Mouse (Mus musculus): ENCODE results near the gene Rgs6.

Gene Rgs6

DNA sequence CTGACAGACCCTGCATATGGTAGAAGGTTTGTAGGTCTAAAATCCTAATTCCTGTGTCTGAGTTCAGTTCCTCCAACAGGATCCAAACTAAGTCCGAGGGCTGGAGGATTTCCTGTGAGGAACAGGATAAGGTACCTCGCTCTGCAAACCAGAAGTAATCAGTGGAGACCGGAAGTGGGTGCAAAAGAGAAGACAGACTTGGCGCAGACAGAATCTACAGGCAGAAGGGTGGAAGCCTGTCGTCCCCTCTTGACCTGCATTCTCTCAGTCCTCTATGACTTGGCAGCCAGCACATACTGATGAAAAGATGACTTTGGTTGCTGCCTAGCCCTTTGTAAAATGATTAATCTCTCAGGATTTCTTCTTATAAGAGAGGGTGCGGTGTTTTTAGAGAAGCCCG lies 450.7 kb downstream of the Rgs6 start:
- no peak for DNase-seq (ENCODE audit: low read depth)

GRCm38 (mm10) chr12:83039859-83040258 lies 451.8 kb downstream of the Rgs6 start:
- DNase-seq (ENCODE audit: low read depth), result no peak

GRCm38 (mm10) chr12:83043980-83044620 lies 456.0 kb downstream of the Rgs6 start:
- no peak for DNase-seq (ENCODE audit: low read depth)

DNA sequence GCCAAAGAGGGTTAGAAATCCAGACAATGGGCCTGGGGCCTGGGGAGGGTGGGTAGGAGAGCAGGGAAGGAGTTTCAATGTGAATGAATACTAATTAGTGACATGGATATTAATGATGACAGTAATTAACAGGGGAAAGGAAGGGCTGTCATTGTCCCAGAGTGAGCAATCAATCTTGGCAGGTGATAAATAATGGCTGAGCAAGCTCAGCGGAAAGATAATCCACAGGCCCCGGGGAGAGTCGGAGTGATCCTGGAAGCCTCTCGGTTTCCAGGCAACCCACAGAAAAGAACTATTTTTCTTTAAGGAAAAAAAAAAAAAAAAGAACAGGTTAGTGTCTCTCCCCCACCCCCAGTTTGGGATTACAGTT lies 456.5 kb downstream of the Rgs6 start:
- DNase-seq (ENCODE audit: low read depth), result no peak

- DNase-seq (ENCODE audit: low read depth), result no peak
These were observed 457.0 kb downstream of the Rgs6 start for GRCm38 (mm10) chr12:83045001-83045531.

- no peak for DNase-seq (ENCODE audit: low read depth)
These were observed 458.6 kb downstream of the Rgs6 start for GRCm38 (mm10) chr12:83046734-83047133.

- DNase-seq (ENCODE audit: low read depth), result no peak
These were observed 459.6 kb downstream of the Rgs6 start for GRCm38 (mm10) chr12:83047710-83048109.

- DNase-seq (ENCODE audit: low read depth), result no peak
These were observed 462.4 kb downstream of the Rgs6 start for GRCm38 (mm10) chr12:83050514-83050913.

DNA sequence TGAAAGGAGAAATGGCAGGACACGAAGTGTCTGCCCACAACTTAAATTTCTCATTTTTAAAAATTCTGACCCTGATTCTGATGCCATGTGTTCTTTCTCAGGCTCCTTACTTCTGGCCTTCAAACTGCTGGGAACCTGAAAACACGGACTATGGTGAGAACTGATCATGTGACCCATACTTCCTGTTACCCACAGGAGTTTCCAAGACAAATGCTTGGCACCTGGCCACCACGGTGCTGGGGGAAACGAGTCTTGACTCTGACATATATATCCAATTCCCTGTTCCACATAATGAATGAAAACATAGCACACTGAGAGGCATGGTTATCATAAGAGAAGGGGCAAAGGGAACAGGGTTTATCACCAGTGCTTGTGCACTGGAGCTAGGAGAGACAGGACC lies 464.3 kb downstream of the Rgs6 start:
- no peak for DNase-seq (ENCODE audit: low read depth)

DNA sequence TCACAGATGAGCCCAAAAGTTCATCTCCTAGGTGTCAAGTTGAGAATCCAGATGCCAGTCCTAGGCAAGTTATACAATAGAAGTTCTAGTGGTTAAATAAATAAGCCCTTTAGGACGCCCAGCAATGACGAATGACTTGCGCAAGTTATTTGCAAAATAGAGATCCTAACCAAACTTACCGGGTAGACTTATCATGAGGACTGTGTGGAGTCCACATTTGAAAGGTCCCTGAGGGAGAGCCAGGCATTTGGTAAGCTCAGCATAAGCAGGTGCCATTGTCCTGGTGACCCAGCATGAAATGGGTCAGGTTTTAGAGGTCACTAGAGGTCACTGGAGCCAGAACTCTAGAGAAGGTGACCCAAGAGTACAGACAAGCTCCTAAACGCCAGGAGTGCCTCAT lies 467.6 kb downstream of the Rgs6 start:
- no peak for DNase-seq (ENCODE audit: low read depth)

DNA sequence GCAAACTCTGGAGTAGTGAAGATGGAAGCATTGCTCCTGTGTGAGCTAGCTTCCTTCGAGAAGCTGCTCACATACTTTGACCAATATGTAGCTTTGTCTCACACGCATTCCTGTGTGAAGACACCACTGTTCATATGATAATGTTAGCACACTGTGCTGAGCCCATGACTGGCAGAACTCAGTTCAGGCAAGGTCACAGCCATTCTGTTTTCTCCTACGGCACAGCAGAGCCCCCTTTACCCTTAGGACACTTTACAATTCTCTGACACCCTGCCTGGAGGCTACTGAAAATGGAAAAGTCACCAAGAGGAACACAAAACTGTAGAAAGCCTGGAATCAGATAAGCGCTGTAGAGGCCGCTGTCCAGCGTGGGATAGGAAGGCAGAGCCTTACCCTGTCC lies 478.3 kb downstream of the Rgs6 start:
- no peak for DNase-seq (ENCODE audit: low read depth)

- no peak for DNase-seq (ENCODE audit: low read depth)
These were observed 482.8 kb downstream of the Rgs6 start for GRCm38 (mm10) chr12:83070848-83071247.

- DNase-seq (ENCODE audit: low read depth), result no peak
These were observed 484.2 kb downstream of the Rgs6 start for GRCm38 (mm10) chr12:83072181-83072887.

DNA sequence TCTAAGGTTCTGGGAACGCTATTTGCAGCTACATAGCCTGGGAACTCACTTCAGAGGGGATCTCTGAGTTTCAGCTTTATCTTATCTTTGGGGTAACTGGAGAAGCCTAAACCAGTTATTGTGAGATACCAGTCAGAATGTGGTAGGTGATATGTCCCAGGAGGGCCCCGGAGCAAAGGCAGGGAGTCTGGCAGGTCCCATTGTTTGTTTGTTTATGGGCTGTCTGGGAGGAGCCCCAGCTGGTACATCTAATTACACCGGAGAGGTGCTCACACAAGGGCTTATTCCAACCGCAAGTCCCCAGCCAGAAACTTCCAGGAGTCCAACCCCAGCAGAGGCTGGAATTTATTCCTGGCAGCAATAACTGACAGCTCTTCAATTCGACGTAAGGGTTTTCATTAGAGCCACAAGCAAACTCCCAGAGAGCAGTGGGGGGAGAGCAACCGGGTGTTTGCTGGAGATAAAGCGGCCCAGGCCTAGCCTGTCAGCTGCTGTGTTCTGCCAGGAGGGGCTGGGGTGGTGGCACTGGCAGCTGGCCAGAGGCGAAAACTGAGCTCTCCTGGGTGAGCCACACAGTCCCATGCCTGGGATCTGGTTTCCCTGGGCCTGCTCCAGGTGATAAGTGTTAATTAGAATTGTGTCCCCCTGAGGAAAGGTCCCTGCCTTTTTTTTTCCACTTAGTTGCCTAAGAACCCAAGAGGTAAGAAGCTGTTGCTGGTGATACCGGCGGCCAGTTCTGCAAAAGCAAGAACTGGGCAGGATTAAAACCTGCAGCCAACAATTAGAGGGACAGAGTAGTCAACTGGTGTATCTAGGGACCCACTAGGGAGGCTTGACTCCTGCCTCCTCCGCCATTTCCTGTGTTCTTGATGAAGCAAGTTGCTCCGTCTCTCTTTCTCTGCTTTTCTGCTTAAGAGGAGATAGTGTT lies 485.1 kb downstream of the Rgs6 start:
- no peak for DNase-seq (ENCODE audit: low read depth)

GRCm38 (mm10) chr12:83073879-83074368 lies 485.8 kb downstream of the Rgs6 start:
- DNase-seq (ENCODE audit: low read depth), result no peak

- no peak for DNase-seq (ENCODE audit: low read depth)
These were observed 488.1 kb downstream of the Rgs6 start for GRCm38 (mm10) chr12:83076179-83076578.

DNA sequence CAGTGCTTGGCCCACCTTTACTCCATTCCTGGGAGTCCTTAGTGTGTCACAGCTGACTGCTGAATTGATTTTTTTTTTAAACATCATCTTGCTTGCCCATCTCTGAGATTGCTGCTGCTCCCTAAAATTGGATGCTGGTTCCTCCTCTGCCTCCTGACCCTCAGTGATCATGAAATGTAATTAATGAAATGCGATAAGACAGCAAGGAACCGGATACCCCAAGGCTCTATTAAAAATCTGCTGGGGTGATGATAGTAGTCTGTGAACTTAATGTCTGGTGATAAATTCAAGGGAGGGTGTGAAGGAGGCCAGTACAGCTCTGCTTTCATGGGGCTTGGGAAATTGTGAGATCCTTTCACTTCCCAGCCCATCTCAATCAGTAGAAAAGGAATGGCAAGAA lies 489.4 kb downstream of the Rgs6 start:
- no peak for DNase-seq (ENCODE audit: low read depth)

DNA sequence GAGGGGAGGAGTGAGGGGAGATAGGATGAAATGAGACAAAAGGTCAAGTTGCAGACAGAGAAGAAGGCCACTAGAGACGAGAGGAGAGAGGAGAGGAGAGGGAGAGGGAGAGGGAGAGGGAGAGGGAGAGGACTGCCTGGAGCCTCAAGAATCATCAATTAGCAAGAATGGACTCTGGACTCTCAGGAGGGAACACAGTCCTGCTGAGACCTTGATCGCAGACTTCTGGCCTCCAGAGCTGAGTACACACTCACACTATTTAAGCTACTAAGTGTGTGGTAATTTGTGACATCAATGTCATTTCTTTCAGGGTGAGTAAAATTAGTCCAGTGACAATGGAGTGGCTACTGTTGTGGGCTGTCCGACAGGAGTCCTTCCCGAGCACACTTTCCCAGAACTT lies 495.3 kb downstream of the Rgs6 start:
- DNase-seq (ENCODE audit: low read depth), result no peak

DNA sequence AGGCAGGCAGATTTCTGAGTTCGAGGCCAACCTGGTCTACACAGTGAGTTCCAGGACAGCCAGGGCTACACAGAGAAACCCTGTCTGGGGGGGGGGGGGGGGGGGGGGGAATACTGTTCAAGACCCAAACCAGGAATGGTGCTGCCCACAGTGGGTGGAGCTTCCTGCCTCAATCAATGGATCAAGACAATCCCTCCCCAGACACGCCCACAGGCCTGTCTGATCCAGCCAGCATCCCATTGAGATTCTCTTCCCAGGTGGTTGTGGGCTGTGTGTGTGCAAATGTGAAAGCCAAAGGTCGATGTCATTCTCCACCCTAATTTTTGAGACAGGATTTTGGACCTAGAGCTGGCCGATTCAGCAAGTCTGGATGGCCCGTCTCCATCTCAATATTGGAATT lies 496.5 kb downstream of the Rgs6 start:
- no peak for DNase-seq (ENCODE audit: low read depth)

GRCm38 (mm10) chr12:83087010-83087409 lies 498.9 kb downstream of the Rgs6 start:
- no peak for DNase-seq (ENCODE audit: low read depth)

- DNase-seq (ENCODE audit: low read depth), result no peak
These were observed 499.5 kb downstream of the Rgs6 start for GRCm38 (mm10) chr12:83087555-83087954.

GRCm38 (mm10) chr12:83092001-83092400 lies 503.9 kb downstream of the Rgs6 start:
- DNase-seq (ENCODE audit: low read depth), result no peak
